Mouse (Mus musculus): ENCODE measurements around the gene Deup1. TPM values are rescaled to one million over a fixed set of nuclear protein-coding genes. Genes with fewer than 3 reads are reported as not detected.

The Deup1 gene
- total and polyA plus RNA-seq, 3 experiments = 0.16 TPM; not detected in 2

DNA sequence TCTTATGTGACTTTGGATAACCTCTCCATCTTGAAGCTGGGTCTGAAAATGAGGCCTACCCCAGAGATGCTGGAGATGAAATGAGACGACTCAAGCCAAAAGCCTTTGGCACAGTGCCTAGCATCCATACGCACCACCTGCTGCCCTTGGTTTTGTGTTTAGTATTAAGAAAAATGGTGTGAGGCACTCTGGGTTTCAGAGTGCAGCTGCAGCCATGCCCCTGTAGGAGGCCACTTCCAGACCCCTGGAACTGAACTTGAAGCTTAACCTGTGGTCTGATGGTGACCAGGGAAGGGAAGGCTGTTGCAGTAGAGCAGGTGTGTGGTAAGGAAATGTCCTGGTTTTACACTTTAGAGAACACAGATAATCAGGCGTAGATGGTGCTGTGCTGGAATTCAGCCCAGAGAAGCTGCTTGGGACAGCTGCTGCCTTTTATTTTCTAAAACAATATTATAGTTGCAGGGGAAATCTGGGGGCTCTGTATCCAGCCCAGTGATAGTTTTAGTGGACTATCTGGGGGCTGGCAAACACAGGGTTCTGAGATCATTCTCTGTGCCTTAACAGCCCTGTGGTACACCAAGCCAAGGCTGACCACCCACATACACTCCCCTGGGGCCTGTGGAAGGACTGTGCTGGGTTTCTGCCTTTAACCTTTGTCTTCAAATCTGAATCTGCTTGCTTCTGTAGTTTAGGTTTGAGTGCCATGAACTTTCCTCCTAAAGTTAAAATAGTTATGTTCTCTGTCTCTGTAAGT, 117.0 kb downstream of the Deup1 start:
- Histone ChIP-seq H3K79me2 (replicated peaks; ENCODE audit: control insufficient read depth, insufficient read depth, low read length) (peaks cover 3% of the 10 kb centered on the region; the same call in 1 of the 2 replicates), H3K27me3 (ENCODE audit: control insufficient read depth, insufficient read depth, low read length) (no peaks in the 10 kb centered on the region), H3K4me1 (ENCODE audit: control insufficient read depth, insufficient read depth, low read length) (peaks cover 40% of the 10 kb centered on the region), H3K36me3 (ENCODE audit: control insufficient read depth, insufficient read depth, low read length) (peaks cover 16% of the 10 kb centered on the region; the same call in 1 of the 2 replicates), H3K27ac (no peak overlapping the region), H3K4me3 (no peak overlapping the region), H3K9ac (ENCODE audit: low read depth, low read length) (no peak overlapping the region)
- TF ChIP-seq POLR2A (IDR thresholded peaks at IDR 0.05; ENCODE audit: insufficient read depth, low read depth, low read length) (no peak), CTCF (IDR thresholded peaks at IDR 0.05) (peak; percentile 15; the same call in 1 of the 2 replicates), EP300 (IDR thresholded peaks at IDR 0.05; ENCODE audit: insufficient read depth, low read depth, low read length) (no peak)
- no peak for DNase-seq
- WGBS = 37% methylated on average over 3 of the region's 3 CpGs
- intact Hi-C loops (cut with DNase I) = no loop called here

Other genes with a start within 250 kb of the Deup1 start
- gene Smco4, start 134.5 kb downstream of the Deup1 start, total RNA-seq (2021) = 10 to 100 TPM; 24.9 to 25.8 TPM
- 16.5 and 34.0 TPM in 2 replicates for gene Smco4, start 134.5 kb downstream of the Deup1 start, polyA plus RNA-seq (2012; rRNA removed)
- gene Slc36a4, start 81.8 kb upstream of the Deup1 start, total RNA-seq (2021) = 1 to 10 TPM; 6.9 to 7.4 TPM
- 3.3 and 7.9 TPM in 2 replicates for gene Slc36a4, start 81.8 kb upstream of the Deup1 start, polyA plus RNA-seq (2012; rRNA removed)
- not detected for gene Mtnr1b, start 246.6 kb upstream of the Deup1 start, total RNA-seq (2021)
- gene Mtnr1b, start 246.6 kb upstream of the Deup1 start, polyA plus RNA-seq (2012; rRNA removed) = not detected in 2 replicates

Measured in heart, adult 2 months (tissue).